Mouse (Mus musculus) adrenal gland, postnatal 4 days (tissue): ENCODE measurements around the gene Ak8. TPM values are rescaled to one million over a fixed set of nuclear protein-coding genes. Genes with fewer than 3 reads are reported as not detected.

Experiments
- DNase-seq, 2 experiments: peaks; one replicate each; pipeline ENCODE4 v3.0.0; 2021 to 2022; ENCODE audit warnings: low spot score in 2 of 2, mixed read lengths in 2 of 2
- microRNA-seq: library from miRNA; unstranded; fragments of <30 nt; microRNA quantifications from one replicate; pipeline ENCODE4 v1.2.0, GENCODE M21; 2021
- total RNA-seq, 2 experiments: library from RNA; stranded (reverse); gene quantifications; 2 replicates each; pipeline ENCODE4 v1.2.3; 2021

Gene Ak8
- total RNA-seq, 2 experiments from 2014 or later: 0.45 to 0.90 TPM

DNA sequence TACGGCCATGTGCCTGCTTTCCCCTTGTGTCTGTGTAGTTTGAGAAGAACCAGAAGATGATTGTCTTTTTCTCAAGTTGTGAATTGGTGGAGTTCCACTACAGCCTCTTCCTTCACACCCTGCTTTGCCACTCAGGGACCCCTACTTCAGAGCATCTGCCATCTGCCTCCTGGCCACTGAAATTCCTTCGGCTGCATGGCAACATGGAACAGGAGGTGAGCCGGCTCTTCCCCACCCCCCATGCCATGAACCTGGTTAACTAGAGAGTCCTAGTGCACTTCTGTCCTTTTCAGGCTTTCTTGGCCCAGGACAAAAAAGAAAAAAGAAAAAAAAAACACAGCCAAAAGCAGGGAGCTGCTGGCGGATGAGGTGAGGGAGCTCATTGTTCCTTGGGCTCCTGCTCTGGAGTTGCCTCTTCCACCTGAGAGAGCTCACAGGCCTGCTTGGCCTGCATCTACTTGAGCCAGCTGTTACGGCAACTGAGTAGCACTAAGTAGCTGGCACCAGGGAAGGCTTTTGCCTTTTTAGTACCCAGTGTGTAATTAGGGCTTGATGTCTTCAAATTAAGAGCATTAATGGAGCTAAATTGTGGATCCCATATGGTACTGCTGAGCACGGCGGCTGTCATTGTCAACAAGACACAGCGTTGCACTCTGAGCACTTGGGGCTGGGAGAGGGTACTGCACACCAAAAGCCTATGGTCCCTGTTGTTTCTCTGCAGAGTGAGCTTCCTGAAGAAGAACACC is 160.9 kb downstream of the Ak8 start:
- no peak for DNase-seq

Small RNA genes lying within 50 kb of the gene (microRNA-seq; reads per million reads assigned to microRNA genes)
- gene Mir3088: 1.8 reads per million

Other genes with a start within 250 kb of the Ak8 start
- gene 1700007K13Rik, start 233.8 kb upstream of the Ak8 start, total RNA-seq: under 1 TPM; 0.64 to 0.79 TPM
- 10 to 100 TPM; 57.9 to 60.4 TPM for gene Mrps2, start 232.1 kb upstream of the Ak8 start, total RNA-seq
- gene Gbgt1, start 203.3 kb upstream of the Ak8 start, total RNA-seq: 1 to 10 TPM; 8.2 to 8.3 TPM
- gene Gm10134, start 194.1 kb upstream of the Ak8 start, total RNA-seq: 1 to 10 TPM; 3.4 to 5.2 TPM
- 10 to 100 TPM; 65.0 to 67.0 TPM for gene Ralgds, start 187.0 kb upstream of the Ak8 start, total RNA-seq
- gene Cel, start 136.8 kb upstream of the Ak8 start, total RNA-seq: 1,000 to 10,000 TPM in 1 of 2 experiments, under 1 TPM in 1; 0.42 to 1,494 TPM
- 10 to 100 TPM; 27.0 to 28.3 TPM for gene Gtf3c5, start 116.4 kb upstream of the Ak8 start, total RNA-seq
- 1 to 10 TPM; 3.1 to 7.9 TPM for gene Gfi1b, start 78.2 kb upstream of the Ak8 start, total RNA-seq
- gene Tsc1, start 58.9 kb upstream of the Ak8 start, total RNA-seq: 10 to 100 TPM; 27.7 to 28.0 TPM
- gene Spaca9, start 437 bp upstream of the Ak8 start, total RNA-seq: 1 to 10 TPM; 1.2 to 2.0 TPM
- 10 to 100 TPM; 43.0 to 44.1 TPM for gene Gtf3c4, start 140.2 kb downstream of the Ak8 start, total RNA-seq
- gene Ddx31, start 140.2 kb downstream of the Ak8 start, total RNA-seq: 10 to 100 TPM in 1 of 2 experiments, 1 to 10 TPM in 1; 9.4 to 10.8 TPM
- gene Barhl1, start 216.5 kb downstream of the Ak8 start, total RNA-seq: under 1 TPM in 1 of 2 experiments, not detected in 1; 0.79 TPM